Mouse (Mus musculus) CH12.LX (cell line): ENCODE measurements around the gene Sema3a.

Source experiments
- CTCF ChIP-seq, 2 experiments: IDR thresholded peaks in 1 of 2; conservative IDR thresholded peaks in 1 of 2; 2 replicates each; pipeline ENCODE4 v1.5.1; 2011 to 2012; ENCODE audit warnings: low read depth in 2 of 2, low read length in 2 of 2, improper control_type of control experiment in 1 of 2, inconsistent platforms in 1 of 2, mild to moderate bottlenecking in 1 of 2, moderate library complexity in 1 of 2
- EP300 ChIP-seq: IDR thresholded peaks from 2 replicates; pipeline ENCODE4 v1.6.1; 2011; ENCODE audit warnings: low read length, improper control_type of control experiment
- POLR2A ChIP-seq: IDR thresholded peaks from 2 replicates; pipeline ENCODE4 v1.6.1; 2011; ENCODE audit warnings: low read depth, mild to moderate bottlenecking, improper control_type of control experiment, low read length
- POLR2AphosphoS2 ChIP-seq: IDR thresholded peaks from 2 replicates; pipeline ENCODE4 v1.6.1; 2011; ENCODE audit warnings: low read depth, low read length, improper control_type of control experiment
- SMC3 ChIP-seq: IDR thresholded peaks from 2 replicates; pipeline ENCODE4 v1.6.1; 2011; ENCODE audit warnings: low read depth, low read length, improper control_type of control experiment

DNA sequence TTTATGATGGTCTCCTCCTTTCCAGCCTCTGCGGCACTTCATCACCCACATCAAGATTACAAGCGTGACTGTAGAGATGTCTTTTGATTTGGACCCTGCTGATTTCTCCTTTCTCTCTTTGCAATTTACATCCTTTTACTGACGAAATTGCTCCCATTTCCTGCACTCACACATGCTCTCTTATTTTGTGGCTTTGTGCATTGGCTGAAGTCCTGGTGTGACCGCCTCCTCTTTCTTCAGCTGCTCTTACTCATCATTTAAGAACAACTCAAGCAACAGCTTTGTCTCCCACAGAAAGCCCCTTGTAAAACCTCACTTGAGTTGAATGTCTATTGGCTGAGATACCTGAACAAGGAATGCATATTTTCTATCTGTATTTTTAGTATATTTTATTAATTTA is 259.5 kb downstream of the Sema3a start:
- TF ChIP-seq SMC3 (no peak), POLR2A (no peak), EP300 (no peak), CTCF (conservative IDR thresholded peaks at IDR 0.05 in 1 of 2, IDR thresholded peaks at IDR 0.05 in 1 of 2; ENCODE audit: low read depth in 2 of 2, low read length in 2 of 2) (no peak), POLR2AphosphoS2 (no peak)
